Mouse (Mus musculus) liver, postnatal 0 days (tissue): ENCODE measurements at regions not wholly inside any gene's neighbourhood (a gene's known extent, or its start where the extent isn't known, plus 50 kb on each side); places are given as distances from the start of the nearest gene placed in this dataset.

Source experiments
- CTCF ChIP-seq: sonication (generic); IDR thresholded peaks from 2 replicates; pipeline ENCODE4 v1.5.1; 2016; ENCODE audit warnings: antibody characterized with exemption, low read depth
- EP300 ChIP-seq: IDR thresholded peaks from 2 replicates; pipeline ENCODE4 v1.6.1; 2016; ENCODE audit warnings: antibody characterized with exemption, low read depth, mild to moderate bottlenecking

- no peak for TF ChIP-seq CTCF
- no peak for TF ChIP-seq EP300
Measured at GRCm38 (mm10) chr16:50814626-50815025, 223.7 kb upstream of the Ccdc54 start.
